Mouse (Mus musculus): Measurements from ENCODE around the gene Dusp23.

Dusp23 gene

GRCm38 (mm10) chr1:172623599-172623998 is 9.2 kb downstream of the Dusp23 start:
- DNase-seq (ENCODE audit: low read depth, low spot score): no peak

GRCm38 (mm10) chr1:172619235-172619634 is 13.5 kb downstream of the Dusp23 start:
- DNase-seq (ENCODE audit: low read depth, low spot score): peak; percentile 55

GRCm38 (mm10) chr1:172618141-172618540 is 14.6 kb downstream of the Dusp23 start:
- no peak for DNase-seq (ENCODE audit: low read depth, low spot score)

- no peak for DNase-seq (ENCODE audit: low read depth, low spot score)
Measured at GRCm38 (mm10) chr1:172617365-172618076, 15.2 kb downstream of the Dusp23 start.

- DNase-seq (ENCODE audit: low read depth, low spot score): no peak
Measured at GRCm38 (mm10) chr1:172616537-172617300, 16.0 kb downstream of the Dusp23 start.

GRCm38 (mm10) chr1:172615412-172615811 is 17.4 kb downstream of the Dusp23 start:
- no peak for DNase-seq (ENCODE audit: low read depth, low spot score)

GRCm38 (mm10) chr1:172614654-172615053 is 18.1 kb downstream of the Dusp23 start:
- no peak for DNase-seq (ENCODE audit: low read depth, low spot score)

- no peak for DNase-seq (ENCODE audit: low read depth, low spot score)
Measured at GRCm38 (mm10) chr1:172612745-172613144, 20.0 kb downstream of the Dusp23 start.

GRCm38 (mm10) chr1:172611304-172611703 is 21.5 kb downstream of the Dusp23 start:
- no peak for DNase-seq (ENCODE audit: low read depth, low spot score)

- DNase-seq (ENCODE audit: low read depth, low spot score): no peak
Measured at GRCm38 (mm10) chr1:172602326-172602725, 30.4 kb downstream of the Dusp23 start, which contains the start of gene Fcrl6. Gene Fcrl6, minus strand, starts transcription at chr1:172602551.

GRCm38 (mm10) chr1:172594495-172594894 is 38.3 kb downstream of the Dusp23 start:
- DNase-seq (ENCODE audit: low read depth, low spot score): peak; percentile 30

- DNase-seq (ENCODE audit: low read depth, low spot score): no peak
Measured at GRCm38 (mm10) chr1:172593956-172594355, 38.8 kb downstream of the Dusp23 start.

- DNase-seq (ENCODE audit: low read depth, low spot score): no peak
Measured at GRCm38 (mm10) chr1:172593321-172593720, 39.4 kb downstream of the Dusp23 start.

- no peak for DNase-seq (ENCODE audit: low read depth, low spot score)
Measured at GRCm38 (mm10) chr1:172590385-172590784, 42.4 kb downstream of the Dusp23 start, which contains the start of gene Slamf8. Gene Slamf8, minus strand, starts transcription at chr1:172590568.

GRCm38 (mm10) chr1:172585612-172586567 is 46.9 kb downstream of the Dusp23 start:
- DNase-seq (ENCODE audit: low read depth, low spot score): no peak

- DNase-seq (ENCODE audit: low read depth, low spot score): no peak
Measured at GRCm38 (mm10) chr1:172585026-172585425, 47.7 kb downstream of the Dusp23 start.

GRCm38 (mm10) chr1:172584271-172584670 is 48.5 kb downstream of the Dusp23 start:
- DNase-seq (ENCODE audit: low read depth, low spot score): no peak

GRCm38 (mm10) chr1:172582436-172582835 is 50.3 kb downstream of the Dusp23 start:
- no peak for DNase-seq (ENCODE audit: low read depth, low spot score)

All from A20 (cell line).